Mouse (Mus musculus) forebrain, postnatal 0 days (tissue): ENCODE data around the gene Mvb12a. TPM values are rescaled to one million over a fixed set of nuclear protein-coding genes. Genes with fewer than 3 reads are reported as not detected.

Source experiments
- ATAC-seq: fragments of 200-750 bp; cut with Nextera tagmentation; 2 replicates; pipeline ENCODE4 v1.8.0; 2017; ENCODE audit warnings: mild to moderate bottlenecking, moderate library complexity
- DNase-seq: peaks from one replicate; pipeline ENCODE4 v3.0.0-alpha.2; 2015
- H3K27ac ChIP-seq: fragments of 300-500 bp; sonication (generic); 2 replicates; pipeline ENCODE4 v1.5.1; 2014; ENCODE audit warnings: low read depth, mild to moderate bottlenecking, antibody characterized with exemption, low read length, moderate library complexity, mixed read lengths
- H3K27me3 ChIP-seq: fragments of 300-500 bp; sonication (generic); 2 replicates; pipeline ENCODE4 v1.6.1; 2014; ENCODE audit warnings: mild to moderate bottlenecking, low read length, mixed read lengths; ENCODE audit not compliant: insufficient read depth
- H3K36me3 ChIP-seq: fragments of 300-500 bp; sonication (generic); 2 replicates; pipeline ENCODE4 v1.6.1; 2014; ENCODE audit warnings: mild to moderate bottlenecking, moderate library complexity; ENCODE audit not compliant: insufficient read depth
- H3K4me1 ChIP-seq: fragments of 300-500 bp; sonication (generic); 2 replicates; pipeline ENCODE4 v1.6.1; 2014; ENCODE audit warnings: antibody characterized with exemption; ENCODE audit not compliant: insufficient read depth
- H3K4me2 ChIP-seq: fragments of 300-500 bp; sonication (generic); 2 replicates; pipeline ENCODE4 v1.6.1; 2014; ENCODE audit warnings: low read depth, mild to moderate bottlenecking, moderate library complexity
- H3K4me3 ChIP-seq: fragments of 300-500 bp; sonication (generic); 2 replicates; pipeline ENCODE4 v1.5.1; 2014; ENCODE audit warnings: low read depth, low read length, mixed read lengths
- H3K9ac ChIP-seq: fragments of 300-500 bp; sonication (generic); 2 replicates; pipeline ENCODE4 v1.6.1; 2014; ENCODE audit warnings: mild to moderate bottlenecking
- H3K9me3 ChIP-seq: fragments of 300-500 bp; sonication (generic); 2 replicates; pipeline ENCODE4 v1.6.1; 2016; ENCODE audit warnings: low read length
- CTCF ChIP-seq: sonication (generic); IDR thresholded peaks from 2 replicates; pipeline ENCODE4 v1.5.1; 2016; ENCODE audit warnings: antibody characterized with exemption, control low read depth, low read depth
- WGBS: fragments of 180-500 bp; shearing (Covaris S2); extraction: QIAGEN DNeasy Blood & Tissue Kit; methylation state at CpG from one replicate; pipeline ENCODE4 v1.1.7; 2014; 5-methylcytosine and 5-hydroxymethylcytosine counted together
- polyA plus RNA-seq: library from polyadenylated mRNA; unstranded; fragments of >200 nt; fragmentation: Nextera tagmentation; extraction: Ambion mirVana; gene quantifications from 2 replicates; pipeline ENCODE4 v1.2.1, GENCODE M21; 2015
- total RNA-seq: library from RNA; depleted of rRNA; stranded (reverse); fragments of >200 nt; gene quantifications from 2 replicates; pipeline ENCODE4 v1.2.3, GENCODE M21; 2014

The Mvb12a gene
- total and polyA plus RNA-seq, 2 experiments from 2014 or later: 70.5 to 73.4 TPM

DNA sequence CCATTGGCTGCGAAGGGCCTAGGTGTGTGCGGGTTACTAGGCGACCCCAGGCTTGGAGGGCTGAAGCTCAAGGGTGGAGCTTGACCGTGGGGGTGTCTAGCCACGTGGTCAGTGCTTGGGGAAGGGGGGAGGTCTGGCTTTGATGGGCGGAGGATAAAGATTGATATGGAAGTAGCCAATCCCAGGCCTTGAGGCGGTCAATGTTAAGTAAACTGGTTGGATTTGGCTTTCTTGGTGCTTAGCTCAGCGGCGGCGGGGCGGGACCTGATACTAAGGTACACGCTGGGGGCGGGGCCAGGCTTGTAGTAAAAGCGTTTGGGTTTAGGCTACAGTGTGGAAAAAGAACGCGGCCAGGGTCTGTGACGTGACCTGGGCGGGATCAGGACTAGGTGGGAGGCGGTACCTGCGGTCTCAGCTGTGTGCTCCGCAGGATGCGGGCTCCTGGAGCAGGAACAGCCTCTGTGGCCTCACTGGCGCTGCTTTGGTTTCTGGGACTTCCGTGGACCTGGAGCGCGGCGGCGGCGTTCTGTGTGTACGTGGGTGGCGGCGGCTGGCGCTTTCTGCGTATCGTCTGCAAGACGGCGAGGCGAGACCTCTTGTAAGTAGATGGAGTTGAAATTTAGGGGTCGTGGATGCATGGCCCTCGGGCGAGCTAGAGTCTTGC is 27.7 kb downstream of the Mvb12a start:
- ATAC-seq (peak; percentile 87), DNase-seq (peak; percentile 96)
- Histone ChIP-seq H3K4me3 (peak overlapping the region; percentile 73), H3K4me1 (peaks cover 7% of the 10 kb centered on the region; the same call in 1 of the 2 replicates), H3K36me3 (no peaks in the 10 kb centered on the region; the same call in 1 of the 2 replicates), H3K9ac (peak overlapping the region; percentile 71), H3K9me3 (no peaks in the 10 kb centered on the region), H3K27ac (peak overlapping the region; percentile 87), H3K4me2 (peak overlapping the region; percentile 75), H3K27me3 (no peaks in the 10 kb centered on the region)
- no peak; the same call in 1 of the 2 replicates for TF ChIP-seq CTCF
- whole genome bisulfite sequencing: under 1% methylated on average over 41 of the region's 41 CpGs

DNA sequence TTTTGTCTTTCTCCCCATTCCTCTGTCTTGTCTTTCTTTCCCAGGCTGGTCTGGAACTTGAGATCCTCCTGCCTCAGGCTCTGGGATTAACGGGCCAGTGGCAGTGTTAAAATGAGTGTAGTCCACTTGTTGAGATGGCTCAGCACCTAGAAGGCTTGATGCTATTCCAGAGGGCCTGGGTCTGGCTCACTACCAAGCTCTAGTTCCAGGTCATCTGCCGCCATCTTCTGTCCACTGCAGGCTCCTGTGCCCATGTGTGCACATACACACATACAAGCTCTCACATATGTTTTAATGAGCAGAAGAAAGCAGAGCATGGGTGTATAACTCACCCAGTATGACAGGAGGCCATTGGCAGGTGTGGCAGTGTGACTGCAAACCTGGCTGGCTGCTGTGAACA is 29.4 kb downstream of the Mvb12a start:
- Histone ChIP-seq H3K4me2 (peak overlapping the region; percentile 75; the same call in 1 of the 2 replicates), H3K4me3 (no peak overlapping the region), H3K9ac (no peak overlapping the region), H3K36me3 (no peaks in the 10 kb centered on the region; the same call in 1 of the 2 replicates), H3K9me3 (no peaks in the 10 kb centered on the region), H3K4me1 (peaks cover 7% of the 10 kb centered on the region; the same call in 1 of the 2 replicates), H3K27ac (peak overlapping the region; percentile 66; the same call in 1 of the 2 replicates), H3K27me3 (no peaks in the 10 kb centered on the region)
- no peak for TF ChIP-seq CTCF
- WGBS: 65% methylated on average over 2 of the region's 2 CpGs
- DNase-seq (no peak), ATAC-seq (no peak)

DNA sequence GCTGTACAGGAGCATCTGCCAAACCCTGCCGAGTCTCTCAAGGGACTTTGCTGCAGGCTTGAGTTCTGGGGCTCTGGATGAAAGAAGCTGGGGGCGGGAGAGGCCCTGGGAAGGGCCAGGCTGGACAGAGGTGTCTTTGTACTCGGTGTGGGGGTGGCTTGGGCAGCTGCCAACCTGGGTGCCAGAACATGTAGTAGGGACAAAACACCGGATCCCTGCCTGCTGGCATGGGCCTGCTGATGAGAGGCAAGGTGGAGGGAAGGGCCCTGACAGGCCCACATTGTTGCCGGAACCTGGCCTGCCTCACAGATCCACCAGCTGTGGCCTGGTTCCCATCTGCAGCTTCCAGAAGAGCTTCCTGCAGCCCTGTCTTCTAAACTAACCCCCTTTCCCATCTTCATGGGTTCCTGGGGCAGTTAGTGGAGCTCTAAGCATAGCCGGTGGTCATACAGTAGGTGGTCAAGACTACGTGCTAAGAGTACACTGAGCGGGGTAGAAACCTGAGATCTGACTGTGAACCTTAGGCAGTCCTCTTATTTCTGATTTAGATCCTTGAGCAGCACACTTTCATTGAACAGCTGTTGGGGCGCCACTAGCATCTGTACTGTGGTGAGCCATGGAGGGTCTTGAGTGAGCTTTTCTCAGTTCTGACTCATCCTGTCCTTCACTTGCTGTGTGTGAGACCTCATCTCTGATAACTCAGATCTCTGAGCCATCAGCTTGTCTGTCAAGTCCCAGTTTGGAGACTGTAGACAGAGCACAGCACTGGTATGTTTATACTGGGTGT is 30.3 kb downstream of the Mvb12a start:
- no peak overlapping the region; the same call in 1 of the 2 replicates for H3K4me3 ChIP-seq
- WGBS: 38% methylated on average over 9 of the region's 9 CpGs
- no peaks in the 10 kb centered on the region for H3K9me3 ChIP-seq
- peak overlapping the region; percentile 25; the same call in 1 of the 2 replicates for H3K4me2 ChIP-seq
- no peak overlapping the region for H3K9ac ChIP-seq
- no peaks in the 10 kb centered on the region; the same call in 1 of the 2 replicates for H3K36me3 ChIP-seq
- H3K27ac ChIP-seq: peak overlapping the region; percentile 66
- peaks cover 7% of the 10 kb centered on the region; the same call in 1 of the 2 replicates for H3K4me1 ChIP-seq
- H3K27me3 ChIP-seq: no peaks in the 10 kb centered on the region
- peak; percentile 77 for DNase-seq
- ATAC-seq: peak; percentile 1; the same call in 1 of the 2 replicates
- no peak for TF ChIP-seq CTCF

DNA sequence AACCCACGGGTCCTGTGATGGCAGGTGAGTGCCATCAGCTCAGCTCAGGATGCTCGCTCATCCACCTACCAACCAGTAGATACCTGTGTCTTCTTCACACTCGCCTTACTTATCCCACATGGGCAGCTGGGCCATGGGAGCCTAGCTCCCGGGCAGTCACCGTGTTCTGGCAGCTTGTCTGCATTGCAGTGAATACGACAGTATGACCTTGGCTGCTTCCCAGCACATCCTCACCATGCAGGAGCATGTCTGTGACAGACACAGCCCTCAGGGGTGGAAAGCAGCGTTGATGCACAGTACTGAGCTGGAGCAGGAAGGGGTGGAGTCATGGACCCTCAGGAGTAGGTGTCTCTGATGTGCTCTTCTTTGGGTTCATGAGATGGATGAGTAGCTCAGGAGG is 31.7 kb downstream of the Mvb12a start:
- Histone ChIP-seq H3K27ac (no peak overlapping the region), H3K9ac (no peak overlapping the region), H3K27me3 (no peaks in the 10 kb centered on the region), H3K4me1 (no peaks in the 10 kb centered on the region), H3K4me2 (no peak overlapping the region), H3K36me3 (no peaks in the 10 kb centered on the region; the same call in 1 of the 2 replicates), H3K9me3 (no peaks in the 10 kb centered on the region), H3K4me3 (no peak overlapping the region)
- ATAC-seq (no peak), DNase-seq (no peak)
- no peak for TF ChIP-seq CTCF
- 68% methylated on average over 7 of the region's 7 CpGs for WGBS

DNA sequence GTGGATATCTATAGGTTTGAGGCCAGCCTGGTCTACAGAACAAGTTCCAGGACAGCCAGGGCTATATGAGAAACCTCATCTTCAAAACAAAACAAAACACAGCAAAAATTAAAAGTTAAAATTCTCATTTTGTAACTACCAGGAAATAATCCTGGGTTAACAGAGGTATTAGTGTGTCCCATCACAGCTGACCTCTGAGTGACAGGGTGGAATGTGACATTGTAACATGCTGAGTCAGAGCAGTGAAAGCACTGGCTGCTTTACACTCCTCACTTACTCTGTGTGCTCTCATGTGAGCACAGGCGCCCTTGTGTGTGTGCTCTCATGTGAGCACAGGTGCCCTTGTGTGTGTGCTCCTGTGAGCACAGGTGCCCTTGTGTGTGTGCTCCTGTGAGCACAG is 32.3 kb downstream of the Mvb12a start:
- Histone ChIP-seq H3K4me2 (no peak overlapping the region), H3K27me3 (no peaks in the 10 kb centered on the region), H3K9ac (no peak overlapping the region), H3K9me3 (no peaks in the 10 kb centered on the region), H3K27ac (no peak overlapping the region), H3K36me3 (no peaks in the 10 kb centered on the region; the same call in 1 of the 2 replicates), H3K4me3 (no peak overlapping the region), H3K4me1 (no peaks in the 10 kb centered on the region)
- TF ChIP-seq CTCF: no peak
- WGBS: 77% methylated on average over 1 of the region's 1 CpGs
- no peak for ATAC-seq
- no peak for DNase-seq

DNA sequence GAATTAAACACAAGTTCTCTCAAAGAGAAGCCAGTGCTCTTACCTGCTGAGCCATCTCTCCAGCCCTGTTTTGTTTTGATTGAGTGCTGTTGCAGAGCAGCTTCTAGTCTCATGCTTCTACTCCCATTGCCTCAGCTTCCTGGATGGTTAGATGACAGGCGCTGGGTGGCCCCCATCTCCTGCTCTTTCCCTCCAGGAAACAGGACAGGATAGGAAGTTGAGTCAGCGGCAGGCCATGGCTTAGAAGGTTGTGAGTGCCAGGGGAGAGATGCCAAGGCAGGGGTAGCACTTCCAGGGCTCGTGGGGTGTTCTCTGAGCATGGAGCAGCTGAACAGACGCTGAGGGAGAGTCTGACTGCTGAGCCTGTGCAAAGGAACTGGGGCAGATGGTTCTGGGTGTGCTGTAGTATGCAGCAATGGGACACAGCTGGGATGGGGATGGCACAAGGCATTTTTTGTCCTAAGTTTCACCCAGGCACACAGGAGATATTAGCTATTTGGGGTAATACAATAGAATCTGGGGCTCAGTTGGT is 35.2 kb downstream of the Mvb12a start:
- DNase-seq (no peak), ATAC-seq (no peak)
- TF ChIP-seq CTCF: no peak
- no peaks in the 10 kb centered on the region for H3K9me3 ChIP-seq
- no peaks in the 10 kb centered on the region for H3K27me3 ChIP-seq
- H3K36me3 ChIP-seq: peaks cover 16% of the 10 kb centered on the region
- no peak overlapping the region for H3K4me2 ChIP-seq
- no peak overlapping the region for H3K9ac ChIP-seq
- 66% methylated on average over 4 of the region's 4 CpGs for WGBS
- H3K27ac ChIP-seq: no peak overlapping the region
- H3K4me1 ChIP-seq: no peaks in the 10 kb centered on the region
- H3K4me3 ChIP-seq: no peak overlapping the region
